Mouse (Mus musculus) MEL (cell line): Measurements from ENCODE around the gene Kyat1.

Experiments
- CHD2 ChIP-seq: IDR thresholded peaks from 2 replicates; pipeline ENCODE4 v1.6.1; 2011; ENCODE audit warnings: low read length, improper control_type of control experiment
- GATA1 ChIP-seq: IDR thresholded peaks from 2 replicates; pipeline ENCODE4 v1.6.1; 2011; ENCODE audit warnings: low read depth, low read length, improper control_type of control experiment
- JUND ChIP-seq: IDR thresholded peaks from 2 replicates; pipeline ENCODE4 v1.6.1; 2011; ENCODE audit warnings: low read depth, mild to moderate bottlenecking, improper control_type of control experiment, low read length
- POLR2A ChIP-seq, 2 experiments: IDR thresholded peaks; 2 replicates each; pipeline ENCODE4 v1.6.1; 2011 to 2012; ENCODE audit warnings: low read length in 2 of 2, mild to moderate bottlenecking in 2 of 2, control low read depth in 1 of 2, improper control_type of control experiment in 1 of 2, low read depth in 1 of 2, moderate library complexity in 1 of 2; ENCODE audit not compliant: control insufficient read depth in 1 of 2, insufficient read depth in 1 of 2, poor library complexity in 1 of 2
- ZKSCAN1 ChIP-seq: IDR thresholded peaks from 2 replicates; pipeline ENCODE4 v1.6.1; 2012; ENCODE audit warnings: low read depth, mild to moderate bottlenecking, inconsistent platforms, low read length, improper control_type of control experiment, moderate library complexity
- ZMIZ1 ChIP-seq: IDR thresholded peaks from 2 replicates; pipeline ENCODE4 v1.6.1; 2012; ENCODE audit warnings: low read depth, mild to moderate bottlenecking, inconsistent platforms, low read length, improper control_type of control experiment, moderate library complexity
- ZNF384 ChIP-seq: IDR thresholded peaks from 2 replicates; pipeline ENCODE4 v1.6.1; 2012; ENCODE audit warnings: low read depth, mild to moderate bottlenecking, inconsistent platforms, low read length, improper control_type of control experiment

- TF ChIP-seq POLR2A (IDR thresholded peaks at IDR 0.05; ENCODE audit: control insufficient read depth in 1 of 2, insufficient read depth in 1 of 2, low read depth in 1 of 2, low read length in 2 of 2, poor library complexity in 1 of 2) (no peak), JUND (no peak), CHD2 (no peak), ZNF384 (no peak), ZMIZ1 (no peak), GATA1 (no peak), ZKSCAN1 (no peak)
Observed at GRCm38 (mm10) chr2:30215493-30215892, 9.8 kb upstream of the Kyat1 start.
